Mouse (Mus musculus) liver, embryonic 14.5 days (tissue): ENCODE results near the gene Dock6. TPM values are rescaled to one million over a fixed set of nuclear protein-coding genes. Genes with fewer than 3 reads are reported as not detected.
"Not testable (repeated sequence)": the region's sequence is repeated elsewhere in the genome, so short reads cannot be mapped to it uniquely, and the experiment has no call there.

Source experiments
- ATAC-seq: fragments of 200-750 bp; cut with Nextera tagmentation; 2 replicates; pipeline ENCODE4 v1.8.0; 2017; ENCODE audit warnings: moderate number of reproducible peaks, mild to moderate bottlenecking, moderate library complexity; ENCODE audit not compliant: insufficient read depth
- DNase-seq, 3 experiments: peaks; one replicate each; pipeline ENCODE4 v3.0.0-alpha.2; 2012 to 2013; ENCODE audit warnings: low read depth in 3 of 3, low spot score in 3 of 3
- H3K27ac ChIP-seq: fragments of 300-500 bp; sonication (generic); 2 replicates; pipeline ENCODE4 v1.5.1; 2014; ENCODE audit warnings: moderate library complexity, mild to moderate bottlenecking, control low read depth, inconsistent platforms
- H3K27me3 ChIP-seq: fragments of 300-500 bp; sonication (generic); 2 replicates; pipeline ENCODE4 v1.6.1; 2014; ENCODE audit warnings: mild to moderate bottlenecking, low read length, moderate library complexity; ENCODE audit not compliant: control insufficient read depth, insufficient read depth
- H3K36me3 ChIP-seq: fragments of 300-500 bp; sonication (generic); replicated peaks from 2 replicates; pipeline ENCODE4 v1.6.1; 2014; ENCODE audit warnings: low read depth; ENCODE audit not compliant: control insufficient read depth, insufficient read depth
- H3K4me1 ChIP-seq, 2 experiments: fragments of 200-500 bp in 1 of 2; fragments of 300-500 bp in 1 of 2; sonication (generic) in 1 of 2; replicated peaks; 2 replicates each; pipeline ENCODE4 v1.6.1; 2012 to 2014; ENCODE audit warnings: antibody characterized with exemption in 1 of 2, inconsistent platforms in 1 of 2, low read length in 1 of 2; ENCODE audit not compliant: control insufficient read depth in 2 of 2, insufficient read depth in 2 of 2
- H3K4me2 ChIP-seq: fragments of 300-500 bp; sonication (generic); 2 replicates; pipeline ENCODE4 v1.6.1; 2014; ENCODE audit warnings: low read depth, mild to moderate bottlenecking, control low read depth, moderate library complexity
- H3K4me3 ChIP-seq, 2 experiments: fragments of 200-500 bp in 1 of 2; fragments of 300-500 bp in 1 of 2; sonication (generic) in 1 of 2; 2 replicates each; pipeline ENCODE4 v1.5.1; 2012 to 2014; ENCODE audit warnings: low read depth in 2 of 2, low read length in 2 of 2, mild to moderate bottlenecking in 2 of 2, control low read depth in 1 of 2, inconsistent platforms in 1 of 2, moderate library complexity in 1 of 2; ENCODE audit not compliant: insufficient read depth in 1 of 2
- H3K9ac ChIP-seq: fragments of 300-500 bp; sonication (generic); replicated peaks from 2 replicates; pipeline ENCODE4 v1.6.1; 2014; ENCODE audit warnings: mild to moderate bottlenecking, control low read depth, moderate library complexity
- H3K9me3 ChIP-seq: fragments of 300-500 bp; sonication (generic); 2 replicates; pipeline ENCODE4 v1.6.1; 2016; ENCODE audit warnings: low read length, mixed read lengths; ENCODE audit not compliant: control insufficient read depth
- CTCF ChIP-seq: IDR thresholded peaks from 2 replicates; pipeline ENCODE4 v1.5.1; 2016; ENCODE audit warnings: antibody characterized with exemption, low read depth, control low read depth
- EP300 ChIP-seq: IDR thresholded peaks from 2 replicates; pipeline ENCODE4 v1.6.1; 2016; ENCODE audit warnings: antibody characterized with exemption, low read depth
- WGBS: fragments of 180-500 bp; shearing (Covaris S2); extraction: QIAGEN DNeasy Blood & Tissue Kit; methylation state at CpG from one replicate; pipeline ENCODE4 v1.1.7; 2014; ENCODE audit not compliant: insufficient replicate concordance; 5-methylcytosine and 5-hydroxymethylcytosine counted together
- polyA plus RNA-seq, 2 experiments: library from polyadenylated mRNA; depleted of rRNA in 1 of 2; stranded (reverse) in 1 of 2; unstranded in 1 of 2; fragments of >200 nt; fragmentation: Nextera tagmentation in 1 of 2; extraction: Ambion mirVana in 1 of 2; gene quantifications; 2 replicates each; pipeline versions ENCODE4 v1.2.1 to v1.2.3; 2012 to 2014

The Dock6 gene
- polyA plus RNA-seq, 2 experiments, result 2.1 to 9.0 TPM

DNA sequence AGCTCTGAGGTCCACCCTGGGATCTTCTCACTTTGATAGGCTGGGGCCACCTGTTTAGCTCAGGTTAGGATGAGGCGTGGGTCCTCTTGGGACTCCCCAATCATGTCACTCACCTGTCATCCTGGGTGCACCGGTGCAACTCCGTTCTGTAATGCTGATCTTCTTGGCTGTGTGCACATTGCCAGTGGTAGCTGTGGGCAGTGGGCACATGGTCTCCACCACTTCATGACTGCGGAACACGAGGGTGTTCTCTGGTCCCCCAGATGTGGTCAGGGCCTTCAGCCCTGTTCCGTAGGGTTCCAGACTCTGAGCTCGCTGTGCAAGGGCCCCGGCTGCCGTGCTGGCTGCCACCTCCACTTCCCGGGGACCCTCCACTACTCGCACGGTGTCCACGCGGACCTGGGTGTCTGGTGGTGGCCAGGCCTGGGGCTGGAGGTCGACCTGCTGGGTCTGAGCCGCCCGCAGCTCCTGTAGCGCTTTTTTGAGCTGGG lies 58.0 kb downstream of the Dock6 start:
- no peaks in the 10 kb centered on the region for H3K36me3 ChIP-seq
- H3K9ac ChIP-seq, result no peak overlapping the region
- no peak for TF ChIP-seq CTCF
- no peak for TF ChIP-seq EP300
- DNase-seq (no peak), ATAC-seq (no peak)
- H3K4me3 ChIP-seq, result no peak overlapping the region
- H3K4me1 ChIP-seq, result peaks cover 0 to 3% of the 10 kb centered on the region in 2 experiments; a peak in 3 of 4 replicates
- no peak overlapping the region for H3K4me2 ChIP-seq
- H3K27me3 ChIP-seq, result no peaks in the 10 kb centered on the region; the same call in 1 of the 2 replicates
- WGBS, result 77% methylated on average over 18 of the region's 18 CpGs
- no peaks in the 10 kb centered on the region for H3K9me3 ChIP-seq
- no peak overlapping the region for H3K27ac ChIP-seq

DNA sequence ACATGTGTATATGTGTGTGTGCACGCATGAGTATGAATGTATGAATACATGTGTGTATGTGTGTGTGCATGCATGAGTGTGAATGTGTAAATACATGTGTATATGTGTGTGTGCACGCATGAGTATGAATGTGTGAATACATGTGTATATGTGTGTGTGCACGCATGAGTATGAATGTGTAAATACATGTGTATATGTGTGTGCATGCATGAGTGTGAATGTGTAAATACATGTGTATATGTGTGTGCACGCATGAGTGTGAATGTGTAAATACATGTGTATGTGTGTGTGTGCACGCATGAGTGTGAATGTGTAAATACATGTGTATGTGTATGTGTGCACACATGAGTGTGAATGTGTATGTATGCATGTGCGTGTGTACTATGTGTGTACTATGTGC lies 58.9 kb downstream of the Dock6 start:
- not testable (repeated sequence) for H3K4me3 ChIP-seq, H3K9me3 ChIP-seq, DNase-seq, H3K4me1 ChIP-seq, H3K4me2 ChIP-seq, H3K36me3 ChIP-seq, H3K27ac ChIP-seq, H3K9ac ChIP-seq, ATAC-seq, H3K27me3 ChIP-seq
- 79% methylated on average over 6 of the region's 6 CpGs for WGBS

DNA sequence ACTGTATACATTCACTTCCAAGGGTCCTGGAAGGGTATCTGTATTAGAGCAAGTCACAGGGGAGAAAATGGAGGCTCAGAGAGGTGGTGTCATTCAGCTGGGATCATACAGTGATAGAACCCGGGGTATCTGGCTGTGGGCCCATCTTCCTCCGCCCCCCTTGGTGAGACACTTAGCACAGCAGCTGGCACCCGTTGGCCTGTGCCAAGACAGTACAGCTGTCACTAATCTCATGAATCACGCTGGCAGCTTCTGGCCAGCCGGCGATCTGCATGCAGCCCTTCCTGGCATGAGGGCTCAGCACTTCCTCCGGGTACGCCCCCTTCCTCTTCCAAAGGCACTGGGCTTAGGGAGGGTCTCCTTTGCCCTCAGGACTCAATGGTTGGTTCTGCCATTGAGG lies 59.8 kb downstream of the Dock6 start:
- no peak overlapping the region for H3K27ac ChIP-seq
- ATAC-seq (no peak), DNase-seq (no peak)
- H3K36me3 ChIP-seq, result no peaks in the 10 kb centered on the region
- no peak overlapping the region for H3K4me2 ChIP-seq
- peaks cover 0 to 3% of the 10 kb centered on the region in 2 experiments; a peak in 2 of 4 replicates for H3K4me1 ChIP-seq
- no peak overlapping the region for H3K9ac ChIP-seq
- no peak for TF ChIP-seq CTCF
- no peak for TF ChIP-seq EP300
- no peaks in the 10 kb centered on the region for H3K27me3 ChIP-seq
- no peaks in the 10 kb centered on the region for H3K9me3 ChIP-seq
- no peak overlapping the region for H3K4me3 ChIP-seq
- 38% methylated on average over 8 of the region's 8 CpGs for WGBS

DNA sequence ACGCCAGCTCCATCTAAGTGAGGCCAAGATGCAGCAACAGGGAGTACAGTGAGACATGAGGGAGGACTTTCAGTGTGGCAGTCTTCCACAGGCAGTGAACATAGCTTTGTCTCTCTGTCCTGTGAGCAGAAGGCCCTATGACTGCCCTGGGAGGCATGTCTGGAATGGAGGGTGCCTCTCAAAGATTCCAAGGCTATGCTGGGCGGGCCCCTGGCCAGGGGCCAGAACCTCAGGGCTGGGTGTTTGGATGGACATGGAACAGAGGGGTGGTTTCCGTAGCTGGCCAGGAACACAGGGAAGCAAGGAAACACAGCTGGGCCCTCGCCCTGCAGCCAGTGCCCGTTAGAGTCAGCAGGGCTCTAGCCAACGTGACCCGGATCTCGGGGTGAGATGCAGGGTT lies 60.6 kb downstream of the Dock6 start:
- TF ChIP-seq CTCF (no peak), EP300 (no peak)
- peaks cover 0 to 2% of the 10 kb centered on the region in 2 experiments; a peak in 2 of 4 replicates for H3K4me1 ChIP-seq
- no peak overlapping the region for H3K9ac ChIP-seq
- no peak overlapping the region for H3K27ac ChIP-seq
- no peaks in the 10 kb centered on the region for H3K36me3 ChIP-seq
- no peaks in the 10 kb centered on the region for H3K27me3 ChIP-seq
- no peaks in the 10 kb centered on the region for H3K9me3 ChIP-seq
- ATAC-seq, result no peak
- no peak overlapping the region for H3K4me3 ChIP-seq
- WGBS, result 77% methylated on average over 8 of the region's 8 CpGs
- no peak overlapping the region for H3K4me2 ChIP-seq
- DNase-seq, result no peak

DNA sequence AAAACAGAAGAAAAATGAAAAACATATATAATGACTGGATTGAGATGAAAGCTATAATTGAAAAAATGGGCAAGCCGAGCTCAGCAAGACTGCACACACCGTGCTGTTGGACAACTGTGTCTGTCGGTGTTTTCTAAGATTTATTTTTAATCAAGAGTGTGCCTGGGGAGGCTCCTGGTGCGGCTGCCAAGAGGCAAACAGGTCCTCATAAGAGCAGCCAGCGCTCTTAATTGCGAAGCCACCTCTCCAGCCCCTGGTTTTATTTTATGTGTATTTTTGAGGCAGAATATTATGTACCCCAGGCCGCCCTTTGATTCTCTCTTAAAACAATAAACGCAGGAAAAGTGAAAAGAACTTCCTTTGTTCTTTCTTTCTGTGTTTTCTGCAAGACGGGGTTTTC lies 64.2 kb downstream of the Dock6 start:
- no peaks in the 10 kb centered on the region for H3K27me3 ChIP-seq
- WGBS, result 73% methylated on average over 9 of the region's 9 CpGs

More for the DNA sequence above, 64.2 kb downstream of the Dock6 start:
- ATAC-seq (no peak), DNase-seq (no peak)
- Histone ChIP-seq H3K4me2 (no peak overlapping the region), H3K9me3 (no peaks in the 10 kb centered on the region), H3K4me1 (no peaks in the 10 kb centered on the region), H3K4me3 (no peak overlapping the region), H3K36me3 (no peaks in the 10 kb centered on the region), H3K27ac (no peak overlapping the region), H3K9ac (no peak overlapping the region)
- TF ChIP-seq CTCF (no peak), EP300 (no peak)
